Mouse (Mus musculus) cerebellum, adult 2 months (tissue): ENCODE data around the gene Slc16a12. TPM values are rescaled to one million over a fixed set of nuclear protein-coding genes. Genes with fewer than 3 reads are reported as not detected.

Experiments used
- DNase-seq, 2 experiments: peaks; one replicate each; pipeline ENCODE4 v3.0.0; 2021
- H3K27ac ChIP-seq: fragments of 200-500 bp; 2 replicates; pipeline ENCODE4 v1.5.1; 2012; ENCODE audit warnings: low read length, control low read depth, inconsistent platforms; ENCODE audit not compliant: insufficient read depth
- H3K27me3 ChIP-seq: fragments of 200-500 bp; 2 replicates; pipeline ENCODE4 v1.6.1; 2012; ENCODE audit warnings: inconsistent platforms, mild to moderate bottlenecking, low read length, moderate library complexity; ENCODE audit not compliant: control insufficient read depth, insufficient read depth
- H3K4me1 ChIP-seq: fragments of 200-500 bp; 2 replicates; pipeline ENCODE4 v1.6.1; 2011; ENCODE audit warnings: low read length; ENCODE audit not compliant: control insufficient read depth, insufficient read depth
- H3K4me3 ChIP-seq: fragments of 200-500 bp; replicated peaks from 2 replicates; pipeline ENCODE3; 2011; ENCODE audit warnings: mild to moderate bottlenecking, low read depth, low read length, control low read depth; ENCODE audit not compliant: insufficient read depth
- CTCF ChIP-seq: fragments of 200-500 bp; IDR thresholded peaks from 2 replicates; pipeline ENCODE4 v1.5.1; 2011; ENCODE audit warnings: low read depth, mild to moderate bottlenecking, control low read depth, low read length, moderate library complexity, borderline replicate concordance; ENCODE audit not compliant: insufficient read depth
- POLR2A ChIP-seq: fragments of 200-500 bp; IDR thresholded peaks from 2 replicates; pipeline ENCODE4 v1.6.1; 2011; ENCODE audit warnings: low read length, control low read depth, borderline replicate concordance; ENCODE audit not compliant: insufficient read depth
- WGBS: fragments of 180-500 bp; shearing (Covaris S2); methylation state at CpG from one replicate; pipeline ENCODE4 v1.1.7; 2018; 5-methylcytosine and 5-hydroxymethylcytosine counted together
- polyA plus RNA-seq: library from polyadenylated mRNA; depleted of rRNA; stranded (reverse); fragments of >200 nt; gene quantifications from 2 replicates; pipeline ENCODE4 v1.2.3, GENCODE M21; 2012

Gene Slc16a12
- polyA plus RNA-seq, 1 experiment = 1.3 TPM

DNA sequence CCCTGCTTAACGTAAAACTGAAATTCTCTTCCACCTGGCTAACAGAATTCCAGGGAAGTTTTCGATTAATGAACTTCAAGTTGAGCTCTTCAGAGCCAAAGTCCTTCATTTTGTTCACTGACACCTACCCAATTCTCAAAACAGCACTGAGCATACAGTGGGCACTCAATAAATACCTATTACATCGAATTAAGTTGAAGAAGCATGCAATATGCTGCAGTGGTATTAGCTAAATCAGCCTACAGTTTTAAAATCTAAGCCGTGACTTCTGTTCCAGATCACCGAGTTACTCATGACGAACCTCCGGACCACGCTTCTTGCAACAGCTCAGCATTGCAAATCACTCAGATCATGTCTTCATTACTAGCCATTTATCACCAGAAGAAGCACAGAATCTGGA lies 2.1 kb downstream of the Slc16a12 start:
- no peaks in the 10 kb centered on the region for H3K27me3 ChIP-seq
- no peak for DNase-seq
- 74% methylated on average over 8 of the region's 8 CpGs for WGBS
- no peak overlapping the region for H3K4me3 ChIP-seq
- no peaks in the 10 kb centered on the region; the same call in 1 of the 2 replicates for H3K4me1 ChIP-seq
- TF ChIP-seq CTCF = no peak
- TF ChIP-seq POLR2A = no peak
- H3K27ac ChIP-seq = no peak overlapping the region

DNA sequence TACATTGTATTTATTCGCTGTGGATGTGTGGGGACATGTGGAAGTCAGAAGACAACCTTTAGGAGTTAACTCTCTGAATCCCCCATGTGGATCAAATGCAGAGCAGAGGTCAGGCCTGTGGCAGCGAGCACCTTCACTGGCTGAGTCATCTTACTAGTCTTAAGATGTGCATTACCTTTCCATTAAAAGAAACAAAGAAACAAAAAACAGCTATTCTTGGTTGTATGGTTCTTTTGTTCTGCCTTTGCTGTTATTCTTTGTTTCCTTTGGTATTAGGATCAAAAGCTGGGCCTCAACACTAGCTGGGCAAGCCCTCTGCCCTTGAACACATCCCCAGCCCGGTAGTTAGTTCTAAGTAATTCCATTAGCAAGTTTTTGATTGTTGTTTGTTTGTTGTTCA lies 9.2 kb downstream of the Slc16a12 start:
- H3K4me3 ChIP-seq = no peak overlapping the region
- no peak for DNase-seq
- H3K27me3 ChIP-seq = no peaks in the 10 kb centered on the region
- H3K4me1 ChIP-seq = no peaks in the 10 kb centered on the region
- WGBS = 81% methylated on average over 3 of the region's 3 CpGs
- no peak for TF ChIP-seq CTCF
- no peak for TF ChIP-seq POLR2A
- no peak overlapping the region for H3K27ac ChIP-seq

DNA sequence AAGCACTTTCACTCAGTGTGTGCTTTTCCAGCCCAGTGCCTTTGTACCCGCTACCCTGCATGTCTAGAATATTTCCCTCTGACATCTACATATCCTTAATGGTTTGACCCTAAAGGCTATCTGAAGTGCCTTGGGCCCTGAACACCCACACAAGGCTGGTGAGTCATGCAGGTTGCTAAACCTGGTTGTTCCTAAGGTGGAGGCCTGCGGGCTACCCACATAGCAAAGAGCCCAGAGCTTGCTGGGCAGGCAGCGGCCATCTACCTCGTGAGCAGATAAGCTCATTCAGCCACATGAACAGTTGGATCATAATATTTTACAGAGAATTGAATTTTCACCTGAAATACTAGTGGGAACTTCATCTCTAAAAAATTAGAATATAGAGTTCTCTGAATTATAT lies 11.2 kb downstream of the Slc16a12 start:
- TF ChIP-seq CTCF = no peak
- TF ChIP-seq POLR2A = no peak
- no peak for DNase-seq
- 94% methylated on average over 4 of the region's 4 CpGs for WGBS
- Histone ChIP-seq H3K27ac (no peak overlapping the region), H3K4me3 (no peak overlapping the region), H3K27me3 (no peaks in the 10 kb centered on the region), H3K4me1 (no peaks in the 10 kb centered on the region)

- 68% methylated on average over 3 of the region's 3 CpGs for WGBS
- TF ChIP-seq CTCF = no peak
- no peak for TF ChIP-seq POLR2A
- Histone ChIP-seq H3K4me3 (no peak overlapping the region), H3K27me3 (no peaks in the 10 kb centered on the region), H3K27ac (no peak overlapping the region), H3K4me1 (no peaks in the 10 kb centered on the region)
- DNase-seq = no peak
Observed at GRCm38 (mm10) chr19:34733020-34733419, 14.1 kb downstream of the Slc16a12 start.

GRCm38 (mm10) chr19:34731356-34731755 lies 15.7 kb downstream of the Slc16a12 start:
- H3K4me1 ChIP-seq = no peaks in the 10 kb centered on the region
- no peaks in the 10 kb centered on the region for H3K27me3 ChIP-seq
- DNase-seq = no peak
- TF ChIP-seq CTCF = no peak
- TF ChIP-seq POLR2A = no peak
- no peak overlapping the region for H3K27ac ChIP-seq
- no peak overlapping the region for H3K4me3 ChIP-seq
- 72% methylated on average over 5 of the region's 5 CpGs for WGBS

DNA sequence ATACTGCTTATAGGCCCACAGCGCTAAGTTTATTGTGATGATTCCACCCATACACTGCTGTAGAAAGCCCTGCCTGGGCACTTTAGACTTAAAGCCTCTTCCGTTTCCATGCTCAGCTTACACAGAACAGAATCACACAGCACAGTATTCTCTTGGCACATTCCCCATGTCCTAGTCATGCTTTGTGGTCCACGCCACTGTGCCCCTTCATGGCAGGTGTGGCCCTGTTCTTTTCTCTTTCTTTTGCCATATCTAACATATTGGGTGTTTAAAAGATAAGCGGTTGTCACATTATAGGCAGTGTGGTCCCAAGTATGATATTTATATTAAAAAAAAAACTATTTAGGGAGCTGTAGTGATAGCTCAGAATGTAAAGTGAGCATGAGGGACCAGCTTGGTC lies 16.5 kb downstream of the Slc16a12 start:
- WGBS = 87% methylated on average over 4 of the region's 4 CpGs
- H3K4me1 ChIP-seq = no peaks in the 10 kb centered on the region
- H3K27ac ChIP-seq = no peak overlapping the region
- no peak for DNase-seq
- TF ChIP-seq CTCF (no peak), POLR2A (no peak)
- H3K4me3 ChIP-seq = no peak overlapping the region
- H3K27me3 ChIP-seq = no peaks in the 10 kb centered on the region

DNA sequence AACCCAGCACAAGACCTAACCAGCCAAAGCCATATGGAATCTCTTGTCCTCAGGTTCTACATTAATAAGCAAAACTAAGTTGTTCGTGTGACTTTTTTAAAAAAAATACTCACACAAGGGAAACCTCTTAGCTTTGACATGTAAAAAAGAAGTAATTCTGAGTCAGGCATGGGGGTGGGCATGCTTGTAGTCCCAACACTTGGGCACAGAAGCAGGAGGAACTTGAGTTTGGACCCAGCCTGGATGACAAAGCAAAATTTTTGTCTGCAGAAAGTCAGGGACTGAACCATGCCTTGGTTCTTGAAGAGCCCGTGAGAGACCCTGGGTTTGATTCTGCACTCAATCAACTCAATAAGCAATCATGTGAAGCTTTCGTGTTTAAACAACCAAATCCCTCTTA lies 17.6 kb downstream of the Slc16a12 start:
- no peaks in the 10 kb centered on the region for H3K27me3 ChIP-seq
- H3K27ac ChIP-seq = no peak overlapping the region
- H3K4me1 ChIP-seq = no peaks in the 10 kb centered on the region
- WGBS = 81% methylated on average over 3 of the region's 3 CpGs
- TF ChIP-seq POLR2A (no peak), CTCF (no peak)
- H3K4me3 ChIP-seq = no peak overlapping the region
- DNase-seq = no peak

DNA sequence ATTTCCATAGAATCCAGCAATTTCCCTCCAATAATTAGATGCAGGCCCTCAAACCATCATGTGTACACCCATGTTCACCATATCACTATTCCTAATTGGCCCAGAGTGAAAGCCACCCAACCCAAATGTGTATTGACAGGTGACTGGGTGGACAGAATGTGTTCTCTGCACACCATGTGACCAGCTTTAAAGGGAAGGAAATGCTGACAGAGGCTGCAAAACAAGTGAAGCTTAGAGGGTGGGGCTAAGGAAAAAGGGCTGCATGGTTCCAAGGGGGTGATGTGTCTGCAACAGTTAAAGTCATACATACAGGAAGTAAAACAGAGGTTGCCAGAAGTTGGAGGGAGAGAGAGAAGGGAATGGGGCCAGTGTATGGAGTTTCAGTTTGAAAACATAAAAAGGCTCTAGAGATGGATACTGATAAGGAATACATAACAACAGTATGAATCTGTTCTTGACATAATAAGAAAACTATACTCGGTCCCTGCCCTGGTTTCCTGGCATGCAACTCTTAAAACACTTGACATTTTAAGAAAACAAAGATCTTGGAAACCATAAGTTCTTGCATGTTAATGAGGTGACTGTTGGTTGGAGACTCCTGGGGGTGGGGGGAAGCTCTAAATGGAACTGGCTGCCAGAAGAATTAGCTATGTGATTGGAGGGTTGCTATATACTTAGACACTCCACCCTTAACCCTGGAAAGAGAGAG lies 20.7 kb downstream of the Slc16a12 start:
- no peak for DNase-seq
- 72% methylated on average over 1 of the region's 1 CpGs for WGBS
- TF ChIP-seq POLR2A = no peak
- TF ChIP-seq CTCF = no peak

More for the DNA sequence above, 20.7 kb downstream of the Slc16a12 start:
- H3K4me3 ChIP-seq = no peak overlapping the region
- no peaks in the 10 kb centered on the region for H3K27me3 ChIP-seq
- no peaks in the 10 kb centered on the region for H3K4me1 ChIP-seq
- H3K27ac ChIP-seq = no peak overlapping the region
